Mouse (Mus musculus) cerebellum, postnatal 14 days (tissue): ENCODE measurements around the gene Myl4.

Experiments
- DNase-seq, 2 experiments: peaks; one replicate each; pipeline ENCODE4 v3.0.0; 2021; ENCODE audit warnings: mixed read lengths in 2 of 2

Myl4 gene

GRCm38 (mm10) chr11:104572091-104572490, 21.6 kb downstream of the Myl4 start:
- no peak for DNase-seq

DNA sequence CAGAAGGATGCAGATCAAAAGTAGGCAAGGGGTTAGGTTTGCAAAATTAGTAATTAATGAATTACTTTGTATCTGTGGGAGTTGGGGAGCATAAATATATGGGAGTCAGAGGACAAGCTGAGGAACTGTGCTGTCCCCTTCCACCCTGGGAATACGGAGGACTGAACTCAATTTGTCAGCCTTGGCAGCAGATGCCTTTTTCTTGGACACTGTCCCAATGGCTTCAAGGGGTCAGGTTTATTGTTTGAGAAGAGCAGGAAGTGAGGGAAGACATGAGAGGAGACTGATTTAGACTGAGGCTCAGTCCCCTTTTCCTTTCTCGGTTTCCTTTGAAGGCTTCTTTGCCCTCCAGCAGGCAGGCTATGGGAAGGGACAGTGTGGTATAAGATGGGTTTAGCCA, 22.1 kb downstream of the Myl4 start:
- peak; percentile 38 to 39 for DNase-seq

- no peak for DNase-seq
Measured at GRCm38 (mm10) chr11:104576772-104577612, 26.5 kb downstream of the Myl4 start.

DNA sequence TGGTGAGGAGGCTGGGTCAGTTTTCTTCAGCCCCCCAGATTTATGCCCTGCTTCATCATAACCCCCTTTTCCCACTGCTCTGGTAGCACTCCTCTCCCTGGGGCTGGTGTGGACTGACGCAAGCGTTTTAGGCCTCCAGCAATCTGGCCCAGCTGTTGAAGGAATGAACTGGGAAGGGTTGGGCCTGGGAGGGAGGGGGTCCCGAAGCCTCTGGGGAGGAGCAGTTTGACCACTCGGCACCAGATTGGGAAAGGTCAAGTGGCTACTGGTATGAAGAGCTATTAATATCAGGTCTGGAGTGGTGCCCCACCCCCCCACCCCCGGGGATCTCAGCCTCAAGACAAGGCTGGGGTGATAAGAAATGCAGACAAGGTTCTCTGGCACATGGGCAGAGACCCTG, 27.6 kb downstream of the Myl4 start:
- no peak for DNase-seq

GRCm38 (mm10) chr11:104579084-104579483, 28.6 kb downstream of the Myl4 start:
- DNase-seq: no peak

GRCm38 (mm10) chr11:104579575-104579974, 29.1 kb downstream of the Myl4 start:
- DNase-seq: no peak

DNA sequence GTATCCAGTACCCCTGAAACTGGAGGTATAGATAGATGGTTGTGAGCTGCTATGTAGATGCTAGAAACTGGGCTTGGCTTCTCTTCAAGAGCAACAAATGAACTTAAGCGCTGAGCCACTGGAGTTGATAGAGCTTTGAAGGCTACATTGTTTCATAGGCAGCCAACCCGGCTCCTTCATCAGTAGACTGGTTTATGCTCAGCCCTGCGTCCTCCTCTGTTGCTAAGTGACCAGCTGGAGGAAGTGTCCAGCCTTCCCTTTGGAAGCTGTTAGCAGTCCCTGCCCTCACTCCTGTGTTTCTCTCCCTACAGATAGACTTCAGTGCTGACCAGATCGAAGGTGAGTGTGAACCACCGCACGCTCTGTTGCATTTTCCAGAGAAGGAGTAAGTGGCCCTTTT, 29.6 kb downstream of the Myl4 start:
- DNase-seq: no peak

GRCm38 (mm10) chr11:104580606-104581005, 30.1 kb downstream of the Myl4 start:
- no peak for DNase-seq

GRCm38 (mm10) chr11:104581446-104582307, 31.2 kb downstream of the Myl4 start:
- DNase-seq: no peak

- DNase-seq: no peak
Measured at GRCm38 (mm10) chr11:104582308-104582606, 31.8 kb downstream of the Myl4 start.

- DNase-seq: no peak
Measured at GRCm38 (mm10) chr11:104582630-104583364, 32.3 kb downstream of the Myl4 start.

GRCm38 (mm10) chr11:104585495-104585894, 35.0 kb downstream of the Myl4 start:
- DNase-seq: no peak

DNA sequence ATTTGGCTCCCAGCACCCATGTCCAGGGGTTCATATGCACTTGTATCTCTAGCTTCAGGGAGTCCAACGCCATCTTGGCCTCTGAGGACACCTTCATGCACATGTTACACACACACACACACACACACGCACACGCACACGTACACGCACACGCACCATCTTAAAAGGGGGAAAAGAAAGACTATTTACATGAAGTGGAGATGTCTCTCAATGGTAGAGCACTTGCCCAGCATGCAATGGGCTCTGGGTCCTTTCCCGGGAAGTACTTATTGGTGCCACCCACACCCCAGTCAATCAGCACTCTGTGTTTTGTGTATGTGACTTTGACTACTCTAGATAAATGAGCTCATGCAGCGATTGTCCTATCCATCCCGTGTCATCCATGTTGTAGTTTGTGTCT, 37.4 kb downstream of the Myl4 start:
- no peak for DNase-seq

DNA sequence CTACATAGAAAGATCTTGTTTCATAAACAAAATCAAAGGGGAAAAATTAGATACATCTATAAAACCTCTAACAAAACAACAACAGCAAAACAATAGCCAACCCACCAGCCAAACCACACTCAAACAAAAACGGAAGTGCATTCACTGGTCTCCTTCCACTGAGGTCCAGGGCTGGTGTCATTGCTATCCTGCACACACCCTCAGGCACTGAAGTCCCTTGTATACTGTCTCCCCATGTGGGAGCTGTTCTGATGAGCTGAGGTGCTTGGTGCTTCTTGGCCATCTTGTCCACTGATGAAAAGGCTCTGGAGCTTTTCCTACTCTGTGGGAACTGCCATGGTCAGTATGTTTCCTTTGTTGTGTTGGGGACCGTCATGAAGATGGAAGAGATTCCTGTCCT, 38.0 kb downstream of the Myl4 start:
- DNase-seq: no peak

DNA sequence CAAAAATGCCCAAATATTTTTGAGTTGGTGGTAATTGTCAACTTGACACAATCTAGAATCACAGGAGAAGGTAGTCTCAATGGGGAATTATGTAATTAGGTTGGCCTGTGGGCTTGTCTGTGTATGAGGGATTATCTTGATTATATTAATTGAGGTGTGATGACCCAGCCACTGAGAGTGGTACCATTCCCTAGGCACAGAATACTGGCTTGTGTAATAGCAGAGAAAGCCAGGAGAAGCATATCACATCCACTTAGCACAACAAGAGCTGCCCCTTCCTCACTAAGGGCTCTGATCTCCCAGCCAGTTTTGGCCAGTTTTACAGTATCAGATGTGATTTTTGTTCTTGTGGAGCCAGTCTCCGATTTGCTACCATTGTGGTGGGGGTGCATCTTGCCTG, 39.1 kb downstream of the Myl4 start:
- DNase-seq: no peak

- DNase-seq: peak; percentile 93
Measured at GRCm38 (mm10) chr11:104590148-104590547, 39.7 kb downstream of the Myl4 start.

DNA sequence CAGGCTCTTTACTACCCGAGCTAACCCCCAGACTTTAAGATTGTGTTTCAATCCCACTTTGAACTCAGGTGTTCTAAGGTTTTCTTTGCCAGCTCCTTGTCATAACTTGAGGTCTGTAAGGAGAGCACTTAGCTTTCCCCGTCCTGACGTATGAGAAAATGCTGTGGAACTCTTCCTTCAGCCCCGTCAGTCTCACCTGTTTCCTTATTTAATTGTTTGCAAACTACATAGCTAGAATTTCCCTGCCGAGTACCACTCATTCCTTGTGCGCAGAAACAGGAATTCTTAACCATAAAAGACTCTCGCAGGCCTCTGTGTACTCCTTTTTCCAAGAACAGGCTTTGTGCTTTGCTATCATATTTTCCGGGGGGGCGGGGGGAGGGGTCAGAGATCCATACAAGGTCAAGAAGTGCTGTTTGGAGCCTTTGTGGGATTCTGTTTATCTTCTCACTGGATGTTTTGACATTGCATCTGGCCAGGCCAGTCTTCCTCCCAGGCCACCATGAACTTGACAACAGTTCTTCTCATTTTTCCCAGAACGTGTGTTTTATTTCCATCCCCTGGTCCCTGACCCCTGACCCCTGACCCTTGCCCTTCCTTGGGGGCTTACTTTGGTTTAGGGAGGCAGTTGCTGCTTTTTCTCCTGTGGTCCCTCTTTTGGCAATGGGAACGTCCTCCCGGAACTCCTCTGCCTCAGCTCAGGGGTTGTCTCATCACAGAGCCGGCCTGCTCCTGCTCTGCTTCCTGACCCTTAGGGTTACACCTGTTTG, 41.8 kb downstream of the Myl4 start:
- no peak for DNase-seq

- no peak for DNase-seq
Measured at GRCm38 (mm10) chr11:104596365-104596764, 45.9 kb downstream of the Myl4 start.

- DNase-seq: peak; percentile 41 to 58
Measured at GRCm38 (mm10) chr11:104599265-104599945, 48.9 kb downstream of the Myl4 start.

- DNase-seq: no peak
Measured at GRCm38 (mm10) chr11:104600675-104601074, 50.2 kb downstream of the Myl4 start.

DNA sequence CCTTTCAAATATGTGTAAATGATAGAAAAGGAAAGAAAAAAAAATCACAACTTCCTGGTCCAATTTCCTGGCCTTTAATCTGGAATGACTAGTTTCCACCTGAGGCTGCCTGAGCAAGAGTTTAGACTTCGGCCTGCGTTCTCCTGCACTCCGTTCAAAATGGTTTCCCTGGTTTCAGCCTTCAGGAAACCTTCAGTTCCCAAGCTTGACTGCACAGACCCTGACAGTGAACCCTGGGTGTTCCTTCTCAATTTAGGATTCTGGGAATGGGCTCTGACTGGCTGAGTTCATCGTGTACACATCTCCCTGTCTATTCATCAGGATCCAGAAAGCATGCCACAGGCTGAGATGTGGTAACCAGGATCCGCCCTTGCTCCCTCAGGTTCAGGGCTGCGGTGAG, 53.7 kb downstream of the Myl4 start:
- no peak for DNase-seq
